Mouse (Mus musculus): ENCODE results near the gene Tbc1d25.

The Tbc1d25 gene

GRCm38 (mm10) chrX:8105019-8105418 lies 71.0 kb downstream of the Tbc1d25 start:
- DNase-seq (ENCODE audit: extremely low spot score, low spot score), result no peak
